Mouse (Mus musculus): Measurements from ENCODE around the gene Pnliprp2.

DNA sequence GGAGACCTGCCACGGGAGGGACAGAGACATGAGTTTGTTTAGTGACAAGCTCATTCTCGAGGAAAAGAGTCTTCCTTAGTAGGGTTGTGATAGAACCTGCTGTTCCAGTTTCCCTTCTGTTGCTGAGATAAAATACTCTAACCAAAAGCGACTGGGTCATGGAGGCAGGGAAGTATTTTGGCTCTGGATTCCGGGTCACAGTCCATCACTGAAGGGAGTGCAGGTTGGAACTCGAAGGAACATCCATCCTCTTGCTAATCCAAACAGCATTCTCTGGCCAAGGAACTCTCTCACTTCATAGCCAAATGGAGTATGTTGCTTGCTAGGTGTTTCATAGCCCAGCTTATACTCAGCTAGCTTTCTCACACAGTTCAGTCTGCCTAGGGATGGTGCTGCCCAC is 16.9 kb downstream of the Pnliprp2 start:
- TF ChIP-seq CTCF (IDR thresholded peaks at IDR 0.05; ENCODE audit: control insufficient read depth, insufficient read depth, low read length) (no peak), POLR2A (IDR thresholded peaks at IDR 0.05; ENCODE audit: borderline replicate concordance, control insufficient read depth, low read depth, low read length) (no peak)

All from bone marrow, adult 2 months (tissue).